ENCODE assay signal across 8 mouse cellular contexts in the genomic region with DNA sequence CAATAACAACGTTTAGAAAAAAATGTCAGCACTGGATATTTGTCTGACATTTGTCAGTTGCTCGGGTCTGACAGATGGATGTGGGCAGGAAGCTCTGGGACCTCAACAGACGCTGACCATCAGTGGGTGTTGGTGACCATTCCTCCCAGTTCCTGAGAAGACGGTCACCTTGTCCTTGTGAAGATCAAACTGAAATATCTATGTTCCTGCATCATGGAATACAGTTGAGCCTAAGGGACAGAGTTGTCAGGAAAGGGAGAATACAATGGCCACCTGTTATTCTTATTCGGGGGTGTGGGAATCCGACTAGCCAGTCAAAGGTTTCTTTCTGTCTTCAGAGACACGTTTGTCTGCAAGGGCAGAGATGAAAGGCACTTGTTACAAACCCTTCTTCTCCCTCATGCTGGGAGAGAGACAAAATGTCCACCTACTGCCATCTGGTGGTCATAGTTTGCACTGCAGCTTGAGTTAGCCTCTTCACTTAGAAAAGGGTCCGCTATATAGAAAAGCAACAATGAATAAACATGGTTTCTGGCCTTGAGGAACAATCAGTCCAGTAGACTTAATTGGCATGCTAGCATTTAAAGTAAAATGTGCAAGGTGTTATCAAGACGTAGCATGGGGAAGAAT. TPM values are rescaled to one million over a fixed set of nuclear protein-coding genes. Genes with fewer than 3 reads are reported as not detected.
DNase-seq lines count a peak whose midpoint lies in the region; ATAC-seq and TF ChIP-seq lines count a peak whose summit lies in the region.

No protein-coding gene starts in this region.

- DNase-seq in gastrocnemius, postnatal 10 days = peak; percentile 86
- peak; percentile 84 for DNase-seq in kidney, adult 18-20 months
- peak; percentile 79 for DNase-seq in left cerebral cortex, postnatal 4 days
- peak; percentile 48 to 59 for DNase-seq in spleen, postnatal 36 days (ENCODE audit: low spot score in 2 of 2)

- no peaks in the 10 kb centered on the region for H3K9me3 ChIP-seq in intestine, postnatal 0 days (ENCODE audit: control insufficient read depth)
- no peaks in the 10 kb centered on the region for H3K9me3 ChIP-seq in intestine, embryonic 15.5 days

- TF ChIP-seq CTCF in intestine, postnatal 0 days (IDR thresholded peaks at IDR 0.05; ENCODE audit: low read depth) = peak; percentile 92

- H3K4me3 ChIP-seq in intestine, postnatal 0 days (ENCODE audit: low read depth, low read length) = no peak overlapping the region
- no peak overlapping the region for H3K4me3 ChIP-seq in intestine, embryonic 15.5 days (replicated peaks)

- no peak overlapping the region for H3K27ac ChIP-seq in intestine, postnatal 0 days (ENCODE audit: low read depth, low read length)
- H3K27ac ChIP-seq in intestine, embryonic 15.5 days = no peak overlapping the region

- no peak overlapping the region for H3K4me2 ChIP-seq in intestine, postnatal 0 days (replicated peaks; ENCODE audit: low read depth)
- H3K4me2 ChIP-seq in intestine, embryonic 15.5 days (replicated peaks) = no peak overlapping the region

- H3K4me1 ChIP-seq in intestine, postnatal 0 days (replicated peaks; ENCODE audit: control insufficient read depth, insufficient read depth, low read length) = no peaks in the 10 kb centered on the region
- no peaks in the 10 kb centered on the region for H3K4me1 ChIP-seq in intestine, embryonic 15.5 days (replicated peaks)

- whole genome bisulfite sequencing in intestine, postnatal 0 days = 39% methylated on average over 9 of the region's 9 CpGs
- 40% methylated on average over 9 of the region's 9 CpGs for WGBS in intestine, embryonic 15.5 days

- H3K27me3 ChIP-seq in intestine, postnatal 0 days (replicated peaks; ENCODE audit: control insufficient read depth, insufficient read depth, low read length) = no peaks in the 10 kb centered on the region
- no peaks in the 10 kb centered on the region for H3K27me3 ChIP-seq in intestine, embryonic 15.5 days (replicated peaks)

- H3K36me3 ChIP-seq in intestine, postnatal 0 days (ENCODE audit: control insufficient read depth, insufficient read depth) = no peaks in the 10 kb centered on the region
- no peaks in the 10 kb centered on the region for H3K36me3 ChIP-seq in intestine, embryonic 15.5 days

- no peak for ATAC-seq in intestine, postnatal 0 days
- no peak for ATAC-seq in intestine, embryonic 15.5 days
- peak; percentile 84 for ATAC-seq in common myeloid progenitor, adult 5-6 weeks (replicated peaks; ENCODE audit: low read depth, poor library complexity, severe bottlenecking)
- ATAC-seq in monocyte, adult 5-6 weeks (replicated peaks; ENCODE audit: insufficient number of reproducible peaks, low FRiP score, low TSS enrichment, poor library complexity, severe bottlenecking) = peak; percentile 53

- intact Hi-C loops in left cerebral cortex, postnatal 4 days (cut with DNase I) = loop anchor here (5.0 to 10.0 kb wide), 2 partner anchors 199 to 1276 kb away; partner anchors contain the start of genes Bcl6 and Gm37419

- H3K9ac ChIP-seq in intestine, postnatal 0 days (ENCODE audit: low read depth, low read length) = no peak overlapping the region
- no peak overlapping the region for H3K9ac ChIP-seq in intestine, embryonic 15.5 days

RNA-seq across cellular contexts. Expression of gene Tprg, which starts 23.0 kb away (rescaled TPM):
- polyA plus RNA-seq in intestine, postnatal 0 days (2015; fragmentation: Nextera tagmentation; extraction: Ambion mirVana) = not detected in 2 replicates
- not detected in 2 replicates for polyA plus RNA-seq in intestine, embryonic 15.5 days (2015; fragmentation: Nextera tagmentation; extraction: Ambion mirVana)
- total RNA-seq in common myeloid progenitor, adult 5-6 weeks (2017) = not detected in 2 replicates
- total RNA-seq in gastrocnemius, postnatal 10 days (2021) = not detected
- not detected for total RNA-seq in left cerebral cortex, postnatal 4 days (2021)
- total RNA-seq in monocyte, adult 5-6 weeks (2017) = not detected in 3 replicates

Comparison
In these comparisons a context has a peak if more than half of its experiments do, and no peak if none do; other contexts are left out.
1. ATAC-seq: peak in common myeloid progenitor, adult 5-6 weeks (single experiment) and monocyte, adult 5-6 weeks (single experiment); none in intestine, postnatal 0 days (single experiment) and intestine, embryonic 15.5 days (single experiment).
2. Peak in every context shown above with its lines, with median percentiles within 50 percentile points of each other: DNase-seq.